Mouse (Mus musculus): ENCODE measurements around the gene Zfp334.

DNA sequence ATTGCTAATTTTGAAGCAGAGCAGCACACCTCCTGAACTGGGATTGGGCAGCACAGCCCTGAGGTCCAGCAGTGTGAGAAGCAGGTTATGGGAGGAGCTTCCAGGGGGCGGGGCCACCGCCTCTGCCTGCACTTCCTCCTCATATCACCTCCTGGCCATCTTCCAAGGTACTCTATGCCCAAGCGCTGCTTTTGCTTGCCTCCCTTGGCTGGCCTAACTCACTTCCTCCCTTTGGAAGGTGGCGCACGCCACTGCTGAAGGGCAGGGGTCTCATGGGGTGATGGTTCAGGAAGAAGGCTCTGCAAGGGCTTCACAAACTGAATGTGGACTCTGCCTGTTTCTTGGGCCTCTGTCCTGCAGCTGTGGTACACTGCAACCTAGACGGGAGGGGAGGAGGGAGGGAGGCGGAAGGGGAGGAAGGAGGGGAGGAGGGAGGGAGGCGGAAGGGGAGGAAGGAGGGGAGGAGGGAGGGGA lies 21.0 kb downstream of the Zfp334 start:
- no peak for TF ChIP-seq CTCF (IDR thresholded peaks at IDR 0.05; ENCODE audit: low read depth, low read length)
- no peak for TF ChIP-seq GATA1 (IDR thresholded peaks at IDR 0.05; ENCODE audit: borderline replicate concordance, low read length)
- TF ChIP-seq GATA2 (IDR thresholded peaks at IDR 0.05; ENCODE audit: borderline replicate concordance, low read depth, low read length) = no peak
- TF ChIP-seq TAL1 (conservative IDR thresholded peaks at IDR 0.05; ENCODE audit: low read depth, low read length) = no peak
- no peak for TF ChIP-seq POLR2AphosphoS5 (IDR thresholded peaks at IDR 0.05; ENCODE audit: insufficient replicate concordance, low read depth, low read length)
